Mouse (Mus musculus): ENCODE data around the gene Ksr1.

Ksr1 gene

GRCm38 (mm10) chr11:79093986-79094695 lies 52.1 kb downstream of the Ksr1 start:
- DNase-seq (ENCODE audit: extremely low spot score) = no peak

GRCm38 (mm10) chr11:79093386-79093906 lies 52.8 kb downstream of the Ksr1 start:
- no peak for DNase-seq (ENCODE audit: extremely low spot score)

GRCm38 (mm10) chr11:79092802-79093201 lies 53.4 kb downstream of the Ksr1 start:
- no peak for DNase-seq (ENCODE audit: extremely low spot score)

DNA sequence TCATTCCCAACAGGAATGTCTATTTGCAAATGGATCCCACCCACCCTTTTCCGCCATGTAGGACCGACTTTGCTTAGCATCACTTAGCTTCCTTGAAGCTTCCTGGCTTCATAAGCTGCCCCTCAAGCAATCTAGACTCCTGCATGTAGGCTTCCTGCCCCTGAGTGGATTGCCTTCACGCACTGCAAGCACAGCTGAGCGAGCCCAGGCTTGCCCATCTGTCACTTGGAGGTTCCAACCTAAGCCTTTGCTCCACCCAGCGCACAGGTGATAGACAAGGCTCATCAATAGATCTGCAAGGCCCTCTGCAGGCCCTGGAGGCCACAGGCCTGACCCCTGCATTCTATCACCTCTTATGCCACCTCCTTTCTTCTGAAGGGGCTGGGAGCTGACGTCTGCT lies 54.0 kb downstream of the Ksr1 start:
- DNase-seq (ENCODE audit: extremely low spot score) = no peak

DNA sequence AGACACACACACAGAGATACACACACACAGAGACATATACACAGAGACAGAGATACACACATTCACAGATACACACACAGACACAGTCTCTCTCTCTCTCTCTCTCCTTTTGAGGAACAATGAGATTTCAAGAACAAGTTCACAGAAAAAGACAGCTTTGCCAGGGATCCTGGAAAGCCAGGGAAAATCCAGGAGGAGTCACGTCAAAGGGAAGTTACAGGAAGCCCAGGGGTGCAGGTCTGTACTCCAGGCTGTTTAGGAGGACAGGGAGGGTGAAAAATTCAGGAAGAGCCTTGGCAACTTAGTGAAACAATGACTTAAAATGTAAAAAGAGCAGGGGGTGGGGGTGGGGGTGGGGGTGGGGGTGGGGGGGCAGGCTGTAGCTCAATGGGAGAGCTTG lies 56.5 kb downstream of the Ksr1 start:
- DNase-seq (ENCODE audit: extremely low spot score) = no peak

DNA sequence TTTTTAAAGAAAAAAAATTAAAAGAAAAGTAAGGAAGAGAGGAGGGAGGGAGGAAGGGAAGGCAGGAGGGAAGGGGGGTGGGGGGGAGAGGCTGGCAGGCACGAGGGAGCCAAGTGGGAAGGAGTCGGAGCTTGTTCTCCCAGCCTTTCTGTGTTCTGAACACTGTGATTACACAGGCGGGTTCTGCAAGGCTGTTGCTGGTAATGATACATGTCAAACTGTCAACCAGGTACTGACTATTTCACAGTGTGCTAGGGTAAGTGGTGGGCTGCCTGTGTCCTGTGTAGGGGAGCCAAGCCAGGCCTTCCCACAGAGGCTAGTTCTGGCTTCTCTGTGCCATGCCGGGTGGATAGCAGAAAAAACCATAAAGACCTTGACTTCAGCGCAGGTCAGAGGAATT lies 57.2 kb downstream of the Ksr1 start:
- DNase-seq (ENCODE audit: extremely low spot score) = no peak

GRCm38 (mm10) chr11:79088325-79088724 lies 57.9 kb downstream of the Ksr1 start:
- no peak for DNase-seq (ENCODE audit: extremely low spot score)

DNA sequence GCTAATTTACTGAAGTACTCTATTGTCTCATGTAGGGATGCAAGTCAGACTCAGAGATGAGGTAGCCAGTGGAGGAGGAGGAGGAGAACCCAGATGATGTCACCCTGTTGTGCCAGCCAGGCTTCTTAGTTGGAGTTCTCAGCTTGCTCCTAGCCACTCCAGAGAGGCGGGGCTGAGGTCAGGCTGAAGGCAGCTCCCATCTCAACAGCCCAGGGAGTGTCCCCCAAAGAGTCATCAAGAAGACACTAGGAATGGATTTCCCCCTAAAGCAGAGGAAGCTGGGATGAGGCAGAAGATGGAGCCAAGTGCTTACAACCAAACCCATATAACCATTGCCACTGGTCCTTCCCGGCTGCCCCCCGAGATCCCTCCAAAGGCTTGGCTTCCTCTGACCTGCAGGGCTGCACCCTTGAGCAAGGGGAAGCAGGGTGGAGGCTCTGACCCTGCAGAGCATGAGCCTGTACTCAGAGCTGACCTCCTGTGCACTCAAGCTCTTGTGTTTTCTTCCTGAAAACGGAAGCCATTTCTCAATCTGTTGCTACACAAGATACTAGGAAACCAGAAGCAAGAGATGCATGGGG lies 58.4 kb downstream of the Ksr1 start:
- no peak for DNase-seq (ENCODE audit: extremely low spot score)

- DNase-seq (ENCODE audit: extremely low spot score) = no peak
Measured at GRCm38 (mm10) chr11:79086787-79087186, 59.4 kb downstream of the Ksr1 start.

GRCm38 (mm10) chr11:79085059-79085458 lies 61.1 kb downstream of the Ksr1 start:
- DNase-seq (ENCODE audit: extremely low spot score) = no peak

GRCm38 (mm10) chr11:79083018-79083441 lies 63.2 kb downstream of the Ksr1 start:
- DNase-seq (ENCODE audit: extremely low spot score) = no peak

GRCm38 (mm10) chr11:79080965-79081891 lies 65.0 kb downstream of the Ksr1 start:
- no peak for DNase-seq (ENCODE audit: extremely low spot score)

- DNase-seq (ENCODE audit: extremely low spot score) = no peak
Measured at GRCm38 (mm10) chr11:79080081-79080480, 66.1 kb downstream of the Ksr1 start.

DNA sequence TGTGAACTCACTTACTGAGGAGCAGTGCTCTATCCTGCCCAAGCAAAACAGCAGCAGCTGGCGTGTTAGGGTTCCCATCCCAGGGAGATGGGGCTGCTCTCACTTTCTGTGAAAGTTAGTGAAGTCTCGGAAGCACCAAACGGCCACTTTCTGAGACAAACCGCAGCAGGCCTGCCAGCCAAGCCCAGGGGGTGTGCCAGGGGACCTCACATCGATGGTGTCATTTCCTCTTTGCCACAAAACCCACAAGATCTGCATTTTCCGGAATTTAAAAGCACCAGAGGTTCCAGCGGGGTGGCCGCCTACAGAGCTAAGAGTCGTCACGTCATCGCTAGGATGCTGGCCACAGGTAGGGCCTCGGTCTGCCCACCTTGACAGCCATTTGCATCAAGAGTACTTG lies 69.7 kb downstream of the Ksr1 start:
- no peak for DNase-seq (ENCODE audit: extremely low spot score)

DNA sequence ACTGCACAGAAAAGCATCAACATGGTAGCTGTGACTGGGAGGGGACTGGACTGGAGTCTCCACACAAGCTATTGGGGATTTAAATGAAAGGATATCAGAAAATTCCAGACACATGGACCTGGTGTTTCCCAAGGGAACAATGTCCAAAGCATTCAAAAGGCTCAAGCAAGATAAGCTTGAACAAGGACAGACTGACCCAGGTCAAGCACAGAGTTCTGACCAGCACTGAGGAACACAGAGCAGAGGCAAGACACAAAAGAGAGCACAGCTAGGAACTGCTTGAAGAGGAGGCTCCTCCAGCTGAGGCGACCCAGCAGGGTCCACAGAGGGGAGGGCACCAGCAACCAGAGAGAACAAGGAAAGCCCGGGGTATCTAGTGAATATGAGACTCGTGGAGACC lies 71.2 kb downstream of the Ksr1 start:
- no peak for DNase-seq (ENCODE audit: extremely low spot score)

GRCm38 (mm10) chr11:79074611-79075010 lies 71.6 kb downstream of the Ksr1 start:
- no peak for DNase-seq (ENCODE audit: extremely low spot score)

GRCm38 (mm10) chr11:79073583-79073982 lies 72.6 kb downstream of the Ksr1 start:
- DNase-seq (ENCODE audit: extremely low spot score) = no peak

- no peak for DNase-seq (ENCODE audit: extremely low spot score)
Measured at GRCm38 (mm10) chr11:79072108-79072507, 74.1 kb downstream of the Ksr1 start.

DNA sequence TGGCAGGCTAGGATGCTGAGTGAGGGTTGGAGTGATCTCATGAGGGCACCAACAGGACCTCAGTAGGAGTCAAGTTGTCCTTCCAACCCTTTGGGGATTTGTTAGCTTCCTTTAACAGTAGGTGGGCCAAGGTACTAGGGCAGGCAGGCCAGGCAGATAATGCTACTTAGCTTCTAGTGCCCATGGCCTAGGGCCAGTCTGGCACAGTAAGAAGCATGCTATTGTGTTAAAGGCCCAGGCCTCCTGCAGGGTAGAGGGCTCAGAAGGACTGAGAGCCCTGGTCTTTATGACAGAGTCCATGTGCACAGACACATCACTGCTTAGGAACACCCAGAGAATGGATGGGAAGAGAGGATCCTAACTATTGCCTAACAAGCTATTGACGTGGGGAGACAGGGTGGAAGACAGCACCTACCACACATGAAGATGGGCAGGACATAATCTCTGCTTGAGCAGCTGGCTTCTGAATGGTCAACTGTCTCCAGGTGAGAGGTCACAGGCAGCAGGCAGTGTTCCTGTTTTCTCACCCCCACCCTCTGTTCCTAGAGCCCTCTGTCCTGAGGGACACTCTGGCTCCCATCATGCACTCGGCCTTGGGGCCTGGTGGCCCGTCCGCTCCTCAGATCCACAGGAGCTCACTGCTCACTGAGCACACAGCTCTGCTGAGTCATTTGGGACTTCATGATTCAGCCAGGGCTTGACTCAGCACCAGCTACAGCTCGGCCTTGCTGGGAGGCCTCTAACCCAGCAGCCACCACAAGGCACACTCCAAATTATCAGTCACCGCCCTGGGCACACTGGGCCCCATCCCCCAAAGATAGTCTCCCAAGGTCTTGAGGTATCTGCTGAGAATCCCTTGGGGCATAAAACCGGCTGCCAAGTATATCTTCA lies 74.9 kb downstream of the Ksr1 start:
- DNase-seq (ENCODE audit: extremely low spot score) = no peak

DNA sequence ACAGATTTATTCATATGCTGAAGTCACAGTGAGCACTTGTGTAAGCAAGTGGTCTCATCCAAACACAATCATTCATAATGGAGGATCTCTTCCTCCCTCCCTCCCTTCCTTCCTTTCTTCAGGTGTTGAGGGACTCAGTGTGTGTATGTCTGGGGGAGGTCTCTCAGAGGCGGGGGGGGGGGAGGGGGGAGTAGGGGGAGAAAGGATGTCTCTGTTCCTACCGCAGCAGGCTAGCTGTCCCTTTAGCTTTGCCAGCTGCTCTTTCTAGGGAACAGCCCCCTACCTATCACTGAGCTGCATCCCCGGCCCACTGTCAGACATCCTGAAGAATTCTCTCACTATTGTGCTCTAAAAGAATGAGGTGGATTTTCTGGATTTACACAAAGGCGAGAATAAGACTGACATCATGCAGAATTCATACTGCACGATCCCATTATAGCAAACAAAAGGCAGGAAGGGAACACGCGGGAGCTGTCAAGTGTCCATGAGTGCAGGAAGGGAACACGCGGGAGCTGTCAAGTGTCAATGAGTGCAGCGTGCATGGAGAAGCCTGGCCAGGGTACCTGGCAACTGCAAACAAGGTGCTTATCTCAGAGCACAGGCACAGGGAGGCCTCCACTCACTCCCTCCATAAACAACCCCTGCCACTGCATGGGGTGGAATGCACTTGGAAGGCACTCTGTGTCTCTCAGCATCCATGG lies 76.6 kb downstream of the Ksr1 start:
- no peak for DNase-seq (ENCODE audit: extremely low spot score)

DNA sequence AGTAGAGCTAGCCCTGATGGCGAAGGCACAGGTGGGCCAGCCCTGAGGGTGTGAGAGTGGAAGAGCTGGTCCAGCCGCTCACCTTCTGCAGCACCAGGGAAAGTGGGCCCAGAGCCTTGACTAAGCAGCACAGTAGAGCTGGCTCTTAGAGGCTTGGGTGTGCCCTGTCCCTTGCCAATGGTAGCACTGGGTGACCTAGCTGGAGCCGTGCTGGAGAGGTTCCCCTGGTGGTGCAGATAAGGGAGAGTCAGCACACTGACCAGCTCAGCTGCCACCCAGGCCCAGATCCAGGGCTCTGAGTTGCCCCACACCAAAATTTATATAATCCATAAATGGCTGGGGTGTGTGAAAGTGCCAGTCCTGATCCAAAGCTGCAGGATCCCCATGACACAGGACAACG lies 79.0 kb downstream of the Ksr1 start:
- DNase-seq (ENCODE audit: extremely low spot score) = no peak
